Mouse (Mus musculus): Measurements from ENCODE around the gene Lce1a1. TPM values are rescaled to one million over a fixed set of nuclear protein-coding genes. Genes with fewer than 3 reads are reported as not detected.

Lce1a1 gene
- polyA plus RNA-seq, 1 experiment from 2014 or later, result not detected

GRCm38 (mm10) chr3:92638653-92638991, 9.5 kb downstream of the Lce1a1 start:
- ATAC-seq (replicated peaks; ENCODE audit: insufficient number of reproducible peaks, low FRiP score, low TSS enrichment), result no peak
- Histone ChIP-seq H3K36me3 (ENCODE audit: control insufficient read depth, insufficient read depth, low read length) (no peaks in the 10 kb centered on the region), H3K27me3 (ENCODE audit: control insufficient read depth, insufficient read depth, low read length) (no peaks in the 10 kb centered on the region), H3K4me2 (no peak overlapping the region), H3K27ac (ENCODE audit: low read depth, low read length) (no peak overlapping the region), H3K9me3 (replicated peaks; ENCODE audit: control insufficient read depth, low read length) (no peaks in the 10 kb centered on the region), H3K4me3 (ENCODE audit: low read depth, low read length) (no peak overlapping the region), H3K9ac (ENCODE audit: low read depth, low read length) (no peak overlapping the region), H3K4me1 (ENCODE audit: control insufficient read depth, insufficient read depth, low read length) (no peaks in the 10 kb centered on the region)
- 81% methylated on average over 3 of the region's 3 CpGs for WGBS (ENCODE audit: insufficient replicate concordance)

- no peak overlapping the region for H3K4me2 ChIP-seq
- H3K9me3 ChIP-seq (replicated peaks; ENCODE audit: control insufficient read depth, low read length), result no peaks in the 10 kb centered on the region
- 60% methylated on average over 1 of the region's 1 CpGs for WGBS (ENCODE audit: insufficient replicate concordance)
- no peak overlapping the region for H3K9ac ChIP-seq (ENCODE audit: low read depth, low read length)
- no peaks in the 10 kb centered on the region for H3K27me3 ChIP-seq (ENCODE audit: control insufficient read depth, insufficient read depth, low read length)
- no peak overlapping the region for H3K4me3 ChIP-seq (ENCODE audit: low read depth, low read length)
- H3K27ac ChIP-seq (ENCODE audit: low read depth, low read length), result no peak overlapping the region
- H3K36me3 ChIP-seq (ENCODE audit: control insufficient read depth, insufficient read depth, low read length), result no peaks in the 10 kb centered on the region
- no peaks in the 10 kb centered on the region for H3K4me1 ChIP-seq (ENCODE audit: control insufficient read depth, insufficient read depth, low read length)
- no peak for ATAC-seq (replicated peaks; ENCODE audit: insufficient number of reproducible peaks, low FRiP score, low TSS enrichment)
Measured at GRCm38 (mm10) chr3:92637745-92638652, 10.1 kb downstream of the Lce1a1 start.

- H3K9me3 ChIP-seq (replicated peaks; ENCODE audit: control insufficient read depth, low read length), result no peaks in the 10 kb centered on the region
- no peak within 1 kb of the TSS for H3K9ac ChIP-seq (ENCODE audit: low read depth, low read length)
- H3K36me3 ChIP-seq (ENCODE audit: control insufficient read depth, insufficient read depth, low read length), result no peaks in the 10 kb centered on the region
- H3K4me1 ChIP-seq (ENCODE audit: control insufficient read depth, insufficient read depth, low read length), result no peaks in the 10 kb centered on the region
- WGBS (ENCODE audit: insufficient replicate concordance), result 68% methylated on average over 2 of the region's 2 CpGs
- H3K27me3 ChIP-seq (ENCODE audit: control insufficient read depth, insufficient read depth, low read length), result no peaks in the 10 kb centered on the region
- no peak for ATAC-seq (replicated peaks; ENCODE audit: insufficient number of reproducible peaks, low FRiP score, low TSS enrichment)
- no peak within 1 kb of the TSS for H3K4me2 ChIP-seq
- no peak within 1 kb of the TSS for H3K27ac ChIP-seq (ENCODE audit: low read depth, low read length)
- H3K4me3 ChIP-seq (ENCODE audit: low read depth, low read length), result no peak within 1 kb of the TSS
Measured at GRCm38 (mm10) chr3:92621560-92621959, 26.5 kb downstream of the Lce1a1 start, which contains the start of gene Lce6a. TSS of gene Lce6a (minus strand) at chr3:92621660.

GRCm38 (mm10) chr3:92609804-92610203, 38.3 kb downstream of the Lce1a1 start:
- Histone ChIP-seq H3K4me2 (no peak overlapping the region), H3K9ac (ENCODE audit: low read depth, low read length) (no peak overlapping the region), H3K9me3 (replicated peaks; ENCODE audit: control insufficient read depth, low read length) (no peaks in the 10 kb centered on the region), H3K27me3 (ENCODE audit: control insufficient read depth, insufficient read depth, low read length) (no peaks in the 10 kb centered on the region), H3K36me3 (ENCODE audit: control insufficient read depth, insufficient read depth, low read length) (no peaks in the 10 kb centered on the region), H3K4me1 (ENCODE audit: control insufficient read depth, insufficient read depth, low read length) (no peaks in the 10 kb centered on the region), H3K4me3 (ENCODE audit: low read depth, low read length) (no peak overlapping the region), H3K27ac (ENCODE audit: low read depth, low read length) (no peak overlapping the region)
- ATAC-seq (replicated peaks; ENCODE audit: insufficient number of reproducible peaks, low FRiP score, low TSS enrichment), result no peak
- 34% methylated on average over 1 of the region's 1 CpGs for WGBS (ENCODE audit: insufficient replicate concordance)

GRCm38 (mm10) chr3:92607392-92607791, 40.7 kb downstream of the Lce1a1 start, which contains the start of gene 2210017I01Rik:
TSS of gene 2210017I01Rik (minus strand) at chr3:92607492.
- Histone ChIP-seq H3K4me1 (ENCODE audit: control insufficient read depth, insufficient read depth, low read length) (no peaks in the 10 kb centered on the region), H3K27me3 (ENCODE audit: control insufficient read depth, insufficient read depth, low read length) (no peaks in the 10 kb centered on the region), H3K9ac (ENCODE audit: low read depth, low read length) (no peak within 1 kb of the TSS), H3K27ac (ENCODE audit: low read depth, low read length) (no peak within 1 kb of the TSS), H3K36me3 (ENCODE audit: control insufficient read depth, insufficient read depth, low read length) (no peaks in the 10 kb centered on the region), H3K4me3 (ENCODE audit: low read depth, low read length) (no peak within 1 kb of the TSS), H3K9me3 (replicated peaks; ENCODE audit: control insufficient read depth, low read length) (no peaks in the 10 kb centered on the region), H3K4me2 (no peak within 1 kb of the TSS)
- no peak for ATAC-seq (replicated peaks; ENCODE audit: insufficient number of reproducible peaks, low FRiP score, low TSS enrichment)

- no peak overlapping the region for H3K9ac ChIP-seq (ENCODE audit: low read depth, low read length)
- H3K36me3 ChIP-seq (ENCODE audit: control insufficient read depth, insufficient read depth, low read length), result no peaks in the 10 kb centered on the region
- H3K4me2 ChIP-seq, result no peak overlapping the region
- no peaks in the 10 kb centered on the region for H3K9me3 ChIP-seq (replicated peaks; ENCODE audit: control insufficient read depth, low read length)
- no peak overlapping the region for H3K27ac ChIP-seq (ENCODE audit: low read depth, low read length)
- H3K4me1 ChIP-seq (ENCODE audit: control insufficient read depth, insufficient read depth, low read length), result no peaks in the 10 kb centered on the region
- ATAC-seq (replicated peaks; ENCODE audit: insufficient number of reproducible peaks, low FRiP score, low TSS enrichment), result no peak
- WGBS (ENCODE audit: insufficient replicate concordance), result 42% methylated on average over 1 of the region's 1 CpGs
- no peak overlapping the region for H3K4me3 ChIP-seq (ENCODE audit: low read depth, low read length)
- H3K27me3 ChIP-seq (ENCODE audit: control insufficient read depth, insufficient read depth, low read length), result no peaks in the 10 kb centered on the region
Measured at GRCm38 (mm10) chr3:92602169-92602568, 45.9 kb downstream of the Lce1a1 start.

- WGBS (ENCODE audit: insufficient replicate concordance), result 43% methylated on average over 1 of the region's 1 CpGs
- no peak overlapping the region for H3K9ac ChIP-seq (ENCODE audit: low read depth, low read length)
- H3K27ac ChIP-seq (ENCODE audit: low read depth, low read length), result no peak overlapping the region
- no peak overlapping the region for H3K4me2 ChIP-seq
- H3K27me3 ChIP-seq (ENCODE audit: control insufficient read depth, insufficient read depth, low read length), result no peaks in the 10 kb centered on the region
- H3K4me3 ChIP-seq (ENCODE audit: low read depth, low read length), result no peak overlapping the region
- no peaks in the 10 kb centered on the region for H3K4me1 ChIP-seq (ENCODE audit: control insufficient read depth, insufficient read depth, low read length)
- H3K9me3 ChIP-seq (replicated peaks; ENCODE audit: control insufficient read depth, low read length), result no peaks in the 10 kb centered on the region
- no peak for ATAC-seq (replicated peaks; ENCODE audit: insufficient number of reproducible peaks, low FRiP score, low TSS enrichment)
- no peaks in the 10 kb centered on the region for H3K36me3 ChIP-seq (ENCODE audit: control insufficient read depth, insufficient read depth, low read length)
Measured at GRCm38 (mm10) chr3:92600456-92600855, 47.7 kb downstream of the Lce1a1 start.

- no peak for ATAC-seq (replicated peaks; ENCODE audit: insufficient number of reproducible peaks, low FRiP score, low TSS enrichment)
Measured at GRCm38 (mm10) chr3:92599973-92600372, 48.1 kb downstream of the Lce1a1 start.

GRCm38 (mm10) chr3:92598429-92598828, 49.7 kb downstream of the Lce1a1 start:
- Histone ChIP-seq H3K4me3 (ENCODE audit: low read depth, low read length) (no peak overlapping the region), H3K9me3 (replicated peaks; ENCODE audit: control insufficient read depth, low read length) (no peaks in the 10 kb centered on the region), H3K4me1 (ENCODE audit: control insufficient read depth, insufficient read depth, low read length) (no peaks in the 10 kb centered on the region), H3K27ac (ENCODE audit: low read depth, low read length) (no peak overlapping the region), H3K27me3 (ENCODE audit: control insufficient read depth, insufficient read depth, low read length) (no peaks in the 10 kb centered on the region), H3K36me3 (ENCODE audit: control insufficient read depth, insufficient read depth, low read length) (no peaks in the 10 kb centered on the region), H3K9ac (ENCODE audit: low read depth, low read length) (no peak overlapping the region), H3K4me2 (no peak overlapping the region)
- WGBS (ENCODE audit: insufficient replicate concordance), result 81% methylated on average over 2 of the region's 2 CpGs
- no peak for ATAC-seq (replicated peaks; ENCODE audit: insufficient number of reproducible peaks, low FRiP score, low TSS enrichment)

More at GRCm38 (mm10) chr3:92599973-92600372, 48.1 kb downstream of the Lce1a1 start:
- Histone ChIP-seq H3K4me1 (ENCODE audit: control insufficient read depth, insufficient read depth, low read length) (no peaks in the 10 kb centered on the region), H3K27ac (ENCODE audit: low read depth, low read length) (no peak overlapping the region), H3K4me2 (no peak overlapping the region), H3K9me3 (replicated peaks; ENCODE audit: control insufficient read depth, low read length) (no peaks in the 10 kb centered on the region), H3K4me3 (ENCODE audit: low read depth, low read length) (no peak overlapping the region), H3K27me3 (ENCODE audit: control insufficient read depth, insufficient read depth, low read length) (no peaks in the 10 kb centered on the region), H3K36me3 (ENCODE audit: control insufficient read depth, insufficient read depth, low read length) (no peaks in the 10 kb centered on the region), H3K9ac (ENCODE audit: low read depth, low read length) (no peak overlapping the region)
